Mouse (Mus musculus): ENCODE measurements around the gene Nxn.

Gene Nxn

DNA sequence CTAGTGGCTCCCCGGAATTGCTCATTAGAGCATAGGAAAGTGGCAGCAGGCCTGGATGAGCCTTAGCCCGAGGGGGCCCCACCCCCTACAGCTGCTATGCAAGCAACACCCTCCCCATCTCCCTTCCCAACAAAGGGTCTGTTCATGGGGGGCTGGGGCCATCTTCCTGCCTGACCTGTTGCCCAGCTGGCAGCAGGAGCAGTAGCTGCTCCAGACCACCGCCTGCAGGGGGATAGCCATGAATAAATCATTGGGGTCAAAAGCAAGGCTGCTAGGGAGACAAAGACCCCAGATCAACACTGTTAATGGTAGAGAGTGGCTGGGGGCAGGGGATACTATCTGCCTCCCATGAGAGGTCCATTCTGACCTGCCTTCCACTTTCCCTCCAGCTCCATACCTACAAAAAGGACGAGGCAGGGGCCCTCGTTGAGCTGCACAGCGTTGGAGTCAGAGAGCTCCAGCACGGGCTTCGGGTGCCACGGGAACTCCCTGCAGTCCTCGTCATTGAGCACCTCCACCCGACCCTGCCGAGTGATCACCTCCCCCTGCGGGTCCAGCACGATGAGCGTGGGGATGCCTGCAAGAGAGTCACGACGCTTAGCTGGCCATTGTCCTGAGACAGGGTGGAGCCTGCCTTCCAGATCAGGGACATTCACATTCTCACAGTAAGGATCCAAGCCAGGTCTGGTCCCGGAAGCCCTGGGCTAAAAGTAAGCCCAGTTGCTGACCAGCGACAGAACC lies 136.2 kb downstream of the Nxn start:
- DNase-seq (ENCODE audit: extremely low spot score, low read depth, low spot score), result no peak

DNA sequence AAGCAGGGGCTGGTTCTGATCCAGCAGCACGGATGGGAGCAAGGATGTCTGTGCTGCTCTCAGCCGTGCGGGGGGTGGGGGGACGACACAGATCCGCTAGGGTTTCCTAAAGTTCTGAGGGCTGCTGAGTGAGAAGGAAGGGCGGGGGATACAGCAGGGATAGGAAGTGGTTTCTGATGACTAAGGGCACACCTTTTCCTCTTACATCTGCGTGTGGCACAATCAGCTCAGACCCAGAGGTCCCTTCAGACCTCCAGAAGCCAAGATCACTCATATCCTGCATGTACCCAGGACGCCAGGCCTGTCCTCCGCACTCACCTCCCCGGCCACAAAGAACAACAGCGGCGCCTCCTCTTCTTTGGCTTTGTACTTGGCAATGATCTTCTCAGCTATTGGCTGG lies 137.7 kb downstream of the Nxn start:
- no peak for DNase-seq (ENCODE audit: extremely low spot score, low read depth, low spot score)

DNA sequence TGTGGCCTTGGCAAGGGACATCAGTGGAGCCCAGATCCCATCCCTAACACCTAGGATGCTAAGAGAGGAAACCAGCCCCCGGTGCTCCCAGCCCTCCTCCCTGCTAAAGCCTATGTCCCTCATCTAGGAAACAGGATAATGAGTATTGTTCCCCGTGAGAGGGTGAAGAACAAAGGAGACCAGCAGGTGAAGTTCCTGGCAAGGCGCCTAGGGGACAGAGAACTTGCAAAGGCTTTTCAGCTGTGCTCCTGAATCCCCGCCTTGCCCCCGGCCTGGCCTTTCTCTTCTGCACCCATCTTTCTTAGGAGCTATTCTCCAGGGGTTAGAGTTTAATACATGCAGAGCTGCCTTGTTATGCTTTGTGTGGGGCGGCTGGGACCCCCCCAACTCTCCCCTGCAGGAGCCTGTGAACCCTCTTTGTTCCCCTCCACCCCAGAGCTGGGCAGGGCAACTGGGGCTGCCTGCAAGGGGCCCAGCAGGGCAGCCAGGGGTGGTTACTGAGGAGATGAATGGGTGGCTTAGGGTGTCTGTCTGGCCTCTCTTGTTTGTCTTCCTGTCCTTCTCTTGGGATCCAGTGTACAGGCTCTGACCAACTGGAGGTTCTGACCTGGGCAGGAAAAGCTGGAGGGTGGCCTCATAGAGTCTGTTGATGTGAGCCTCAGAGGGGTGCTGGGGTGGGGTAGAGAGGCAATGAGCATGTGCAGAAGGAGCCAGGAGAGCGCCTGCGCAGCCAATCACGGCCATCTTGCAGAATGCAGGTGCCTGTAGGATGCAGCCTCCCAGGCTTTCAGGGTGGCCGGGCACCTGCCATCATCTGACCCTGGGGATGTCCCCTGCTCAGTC lies 138.5 kb downstream of the Nxn start:
- no peak for DNase-seq (ENCODE audit: extremely low spot score, low read depth, low spot score)

DNA sequence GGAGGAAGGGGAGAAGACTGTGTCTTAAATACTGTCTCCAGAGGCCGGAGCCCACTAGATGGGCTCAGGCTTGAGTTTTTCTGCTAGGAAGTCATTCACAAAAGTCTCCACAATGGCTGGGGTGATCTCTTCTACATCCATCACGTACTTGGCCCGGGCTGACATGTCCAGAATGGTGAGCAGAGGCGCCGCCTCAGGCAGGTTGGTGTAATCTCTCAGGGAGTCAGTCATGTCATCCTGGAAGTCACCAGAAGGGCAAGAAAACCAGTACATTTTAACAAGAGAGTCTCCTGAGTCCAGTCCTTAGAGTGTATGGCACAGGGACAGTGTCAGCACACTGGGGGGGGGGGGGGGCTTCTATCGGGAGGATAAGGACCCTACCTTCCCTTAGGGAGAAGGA lies 140.4 kb downstream of the Nxn start:
- DNase-seq (ENCODE audit: extremely low spot score, low read depth, low spot score), result no peak

DNA sequence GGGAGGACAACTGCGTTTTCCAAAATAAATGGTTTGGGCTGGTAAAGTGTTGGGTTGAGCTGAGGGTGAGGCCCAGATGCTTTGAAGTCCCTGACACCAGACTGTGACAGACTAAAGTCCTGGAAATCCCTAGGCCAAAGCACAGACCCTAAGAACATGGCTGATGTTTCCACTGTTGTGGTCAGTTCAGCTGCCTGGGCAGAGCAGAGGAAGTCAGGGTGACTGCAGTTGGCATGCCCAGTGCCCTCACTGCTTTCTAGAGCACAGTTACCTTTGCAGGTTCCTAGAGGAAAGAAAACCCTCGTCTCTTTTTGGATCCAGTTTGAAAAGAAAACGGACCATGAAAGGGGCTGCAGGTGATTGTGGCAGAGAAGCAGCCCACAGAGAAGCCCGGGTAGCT lies 141.6 kb downstream of the Nxn start:
- DNase-seq (ENCODE audit: extremely low spot score, low read depth, low spot score), result no peak

DNA sequence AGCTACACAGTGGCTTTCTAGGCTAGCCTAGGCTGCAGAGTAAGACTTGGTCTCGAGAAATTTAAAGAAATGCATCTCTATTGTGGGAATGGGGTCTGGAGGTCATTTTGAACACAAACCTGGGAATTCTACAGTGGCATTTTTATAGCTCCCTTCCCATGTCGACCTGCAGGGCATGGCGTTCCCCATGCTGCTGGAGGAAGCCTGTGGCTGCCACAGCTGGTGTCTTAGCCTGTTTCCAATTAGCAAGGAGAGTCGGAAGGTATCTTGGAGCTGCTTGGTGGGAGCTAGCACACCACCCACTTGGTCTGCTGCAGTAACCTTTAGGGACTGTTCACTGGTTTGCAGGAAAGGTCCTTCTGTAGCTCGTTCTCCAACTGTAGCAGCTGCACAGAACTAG lies 142.8 kb downstream of the Nxn start:
- DNase-seq (ENCODE audit: extremely low spot score, low read depth, low spot score), result peak; percentile 67

DNA sequence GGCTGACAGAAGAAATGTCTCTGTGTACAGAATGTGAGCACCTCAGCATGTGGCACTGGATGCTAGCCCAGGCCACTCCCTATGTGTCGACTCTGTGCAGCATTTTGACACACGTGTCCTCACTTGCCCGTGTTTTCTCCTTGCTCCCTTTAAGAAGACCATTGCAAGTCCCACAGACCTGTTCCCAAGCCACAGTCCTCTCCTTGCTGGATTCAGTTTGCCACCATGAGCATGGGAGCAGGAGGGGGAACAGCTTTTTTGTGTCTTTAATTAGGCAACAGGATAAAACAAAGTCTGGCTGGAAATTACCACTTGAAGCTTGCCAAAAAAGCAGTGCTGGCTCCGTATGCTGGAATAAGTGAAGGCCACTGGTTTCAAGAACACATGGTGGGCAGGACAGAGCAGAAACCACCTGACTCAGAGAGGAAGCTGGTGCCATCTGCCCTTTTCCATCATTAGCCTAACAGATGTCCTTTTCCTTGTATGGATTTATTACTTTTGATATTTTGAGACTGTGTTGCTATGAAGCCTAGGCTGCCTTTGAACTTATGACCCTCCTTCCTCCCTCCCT lies 143.4 kb downstream of the Nxn start:
- DNase-seq (ENCODE audit: extremely low spot score, low read depth, low spot score), result no peak

DNA sequence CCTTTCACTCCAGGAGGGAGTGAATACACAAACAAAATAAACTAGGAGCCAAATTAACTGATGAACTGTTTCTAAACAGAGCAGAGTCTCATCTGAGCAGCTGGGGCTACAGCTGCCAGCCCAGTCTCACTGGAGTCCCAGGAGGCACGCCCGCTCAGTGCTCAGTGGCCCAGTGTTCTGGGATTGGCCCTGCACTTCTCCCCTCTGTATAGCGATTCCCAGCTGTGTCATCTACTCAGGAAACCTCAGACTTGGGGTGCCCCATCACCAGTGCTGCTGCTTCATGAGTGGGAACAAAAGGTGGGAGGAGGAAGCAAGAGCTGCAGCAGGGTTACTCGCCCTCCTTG lies 145.0 kb downstream of the Nxn start:
- DNase-seq (ENCODE audit: extremely low spot score, low read depth, low spot score), result no peak

DNA sequence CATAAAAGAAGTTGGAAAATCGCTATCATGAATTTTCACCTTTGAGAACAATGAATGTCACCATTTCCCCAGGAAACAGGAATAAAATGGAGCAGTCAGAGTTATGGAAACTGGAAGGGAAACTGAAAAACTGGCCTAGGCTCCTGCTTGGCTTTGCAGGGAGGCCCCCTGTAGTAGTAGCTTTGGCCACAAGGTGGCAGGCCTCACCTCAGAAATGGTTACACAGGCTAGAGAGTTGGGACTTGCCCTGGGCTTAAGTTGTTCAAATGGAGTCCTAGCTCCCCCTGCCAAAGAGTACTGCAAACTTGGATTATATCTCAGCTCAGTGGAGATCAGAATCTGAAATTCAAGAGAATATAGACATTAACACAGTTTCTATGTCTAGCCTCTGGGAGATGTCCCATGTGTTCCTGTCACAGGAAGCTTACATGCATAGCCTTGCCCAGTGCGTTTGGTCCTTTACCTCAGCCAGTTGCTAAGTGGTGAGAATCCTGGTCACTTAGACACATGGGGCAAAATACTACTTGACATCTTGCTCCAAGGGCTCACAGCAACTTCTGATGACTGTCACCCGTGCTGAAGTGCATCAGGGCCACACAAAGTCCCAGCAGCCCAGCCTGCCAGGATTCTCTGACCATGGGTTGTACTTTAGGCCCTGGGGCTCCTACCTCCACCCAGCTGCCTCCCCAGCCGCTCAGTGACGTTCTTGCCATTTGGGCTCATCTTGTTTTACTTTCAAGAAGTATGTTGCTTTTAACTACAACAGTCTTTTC lies 145.6 kb downstream of the Nxn start:
- peak; percentile 62 for DNase-seq (ENCODE audit: extremely low spot score, low read depth, low spot score)

DNA sequence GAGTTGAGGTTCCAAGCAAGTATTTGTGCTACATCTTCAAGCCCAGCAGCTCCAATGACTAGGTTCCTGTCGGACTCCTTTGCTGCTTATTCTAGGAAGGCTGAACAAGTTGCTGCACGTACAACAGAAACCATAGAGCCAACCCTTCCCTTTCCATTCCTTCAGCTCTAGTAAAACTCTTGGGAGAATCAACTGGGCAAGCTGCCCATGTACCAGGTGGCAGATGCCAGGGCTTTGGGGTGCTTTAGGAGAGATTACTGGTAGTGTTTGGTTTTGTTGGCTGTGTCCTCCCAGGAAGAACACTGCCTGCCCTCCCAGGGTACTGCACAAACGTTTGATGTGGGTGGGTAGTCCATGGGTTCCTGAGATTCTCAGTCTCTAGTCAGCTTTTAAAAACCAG lies 146.9 kb downstream of the Nxn start:
- DNase-seq (ENCODE audit: extremely low spot score, low read depth, low spot score), result no peak

DNA sequence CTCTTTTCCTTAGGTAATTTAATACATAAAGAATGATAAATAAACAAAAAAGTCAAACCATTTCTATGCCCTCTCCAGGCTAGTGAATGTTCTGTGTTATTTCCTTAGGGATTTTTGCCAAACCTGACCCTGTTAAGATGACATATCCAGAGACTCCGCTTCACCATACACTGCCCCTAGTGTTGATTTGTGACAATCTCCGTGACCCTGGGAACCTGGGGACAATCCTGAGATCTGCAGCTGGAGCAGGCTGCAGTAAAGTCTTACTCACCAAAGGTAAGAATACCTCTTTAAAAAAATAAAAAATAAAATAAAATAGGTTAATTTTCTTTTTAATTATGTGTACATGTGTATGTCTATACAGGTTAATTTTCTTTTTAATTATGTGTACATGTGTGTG lies 151.7 kb downstream of the Nxn start:
- no peak for DNase-seq (ENCODE audit: extremely low spot score, low read depth, low spot score)

DNA sequence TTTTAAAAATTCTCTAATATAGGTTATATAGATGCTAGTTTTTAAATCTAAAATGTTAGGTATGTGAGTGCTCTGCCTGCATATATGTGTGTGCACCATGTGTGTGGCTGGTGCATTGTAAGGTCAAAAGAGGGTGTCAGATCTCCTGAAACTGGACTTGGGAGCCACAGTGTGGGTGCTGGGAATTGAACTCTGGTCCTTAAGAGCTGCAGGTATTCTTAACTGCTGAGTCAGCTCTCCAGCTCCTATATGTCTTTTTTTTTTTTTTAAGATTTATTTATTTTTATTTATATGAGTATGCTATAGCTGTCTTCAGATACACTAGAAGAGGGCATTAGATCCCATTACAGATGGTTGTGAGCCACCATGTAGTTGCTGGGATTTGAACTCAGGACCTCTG lies 152.5 kb downstream of the Nxn start:
- DNase-seq (ENCODE audit: extremely low spot score, low read depth, low spot score), result no peak

DNA sequence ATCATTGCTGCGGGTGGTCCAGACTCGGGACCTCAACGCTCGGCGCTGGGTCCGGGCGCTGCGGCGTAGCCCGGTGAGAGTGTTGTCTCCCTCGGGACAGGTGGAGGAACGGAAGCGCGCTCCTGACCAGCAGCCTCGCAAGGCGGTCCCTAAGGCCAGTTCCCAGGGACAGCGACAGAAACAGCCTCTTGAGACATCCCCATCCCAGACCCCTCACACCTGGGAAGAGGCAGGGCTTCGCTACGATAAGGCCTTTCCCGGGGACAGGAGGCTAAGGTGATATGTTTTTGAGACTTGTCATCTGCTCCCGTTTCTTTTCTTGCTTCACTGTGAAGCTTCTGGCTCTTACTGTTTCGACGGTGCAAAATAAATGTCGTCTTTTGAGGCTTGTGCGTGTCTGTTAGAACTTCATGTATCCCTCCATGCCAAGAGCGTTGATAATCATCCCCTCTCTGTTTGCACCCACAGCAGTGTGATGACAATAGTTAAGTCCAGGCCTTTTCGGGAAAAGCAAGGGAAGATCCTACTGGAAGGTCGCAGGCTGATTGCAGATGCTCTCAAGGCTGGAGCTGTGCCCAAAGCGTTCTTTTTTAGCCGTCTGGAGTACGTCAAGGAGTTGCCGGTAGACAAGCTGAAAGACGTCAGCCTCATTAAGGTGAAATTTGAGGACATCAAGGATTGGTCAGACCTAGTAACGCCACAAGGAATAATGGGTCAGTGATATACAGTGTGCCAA lies 155.0 kb downstream of the Nxn start:
- DNase-seq (ENCODE audit: extremely low spot score, low read depth, low spot score), result no peak

DNA sequence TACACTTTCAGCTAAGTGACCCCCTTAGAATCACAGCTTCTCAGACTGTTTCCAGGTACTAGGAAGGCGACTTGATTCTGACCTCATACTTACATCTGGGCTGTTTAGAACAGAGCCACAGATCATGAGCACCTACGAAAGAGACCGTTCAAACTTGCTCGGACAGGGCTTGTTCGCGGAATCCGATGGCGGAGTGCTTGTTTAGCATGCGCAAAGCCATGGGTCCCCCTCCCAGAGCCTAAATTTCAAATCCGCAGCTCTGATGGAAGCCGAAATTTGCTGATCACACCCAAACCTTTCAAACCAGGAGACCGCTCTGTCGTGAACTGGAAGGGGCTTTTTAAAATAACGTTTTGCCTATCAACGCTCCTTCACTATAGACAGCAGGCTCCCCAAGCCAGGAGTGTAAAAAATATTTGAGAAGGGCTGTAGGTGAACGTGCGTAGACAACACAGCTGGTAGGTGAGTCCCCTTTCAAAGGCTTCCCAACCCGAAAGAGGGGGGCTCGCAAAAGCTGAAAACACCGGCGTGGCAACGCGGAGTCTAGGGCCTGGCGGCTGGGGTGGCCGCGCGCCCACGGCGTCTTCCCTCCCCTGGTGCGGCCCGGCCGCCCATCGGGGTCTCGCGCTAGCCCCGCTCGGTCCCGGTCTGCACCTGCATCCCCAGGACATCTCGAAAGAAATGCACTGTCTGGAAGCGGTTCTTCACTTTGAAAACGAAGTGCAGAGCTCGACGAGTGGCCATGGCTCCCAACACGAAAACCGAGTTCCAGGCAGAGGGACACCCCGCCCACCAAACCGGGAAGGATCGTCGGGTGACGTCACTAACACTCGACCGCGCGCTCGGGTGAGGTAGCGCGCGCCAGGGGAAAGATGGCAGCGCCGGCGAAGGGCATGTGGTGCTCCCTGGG lies 155.8 kb downstream of the Nxn start, which contains the start of the genes Mrm3 and Glod4:
TSS of gene Mrm3 (plus strand) at position 815 of the 910 bp plus-strand sequence.
TSS of gene Glod4 (minus strand) at position 825 of the 910 bp plus-strand sequence.
- peak; percentile 76 for DNase-seq (ENCODE audit: extremely low spot score, low read depth, low spot score)

DNA sequence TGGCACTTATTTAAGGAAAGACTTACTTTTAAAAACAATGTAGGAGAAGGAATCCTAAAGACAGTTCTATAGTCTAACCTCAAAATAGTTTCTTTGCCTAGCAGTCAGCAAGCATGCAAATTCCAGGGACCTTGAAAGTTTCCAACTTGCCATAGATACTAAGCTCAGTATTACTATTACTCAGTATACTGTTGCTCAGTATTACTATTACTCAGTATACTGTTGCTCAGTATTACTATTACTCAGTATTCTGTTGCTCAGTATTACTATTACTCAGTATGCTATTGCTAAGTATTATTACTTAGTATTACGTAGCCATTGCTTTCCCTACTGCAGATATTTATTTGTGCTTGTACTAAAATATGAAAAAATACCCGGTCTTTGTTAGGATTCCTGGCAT lies 159.2 kb downstream of the Nxn start:
- no peak for DNase-seq (ENCODE audit: extremely low spot score, low read depth, low spot score)

DNA sequence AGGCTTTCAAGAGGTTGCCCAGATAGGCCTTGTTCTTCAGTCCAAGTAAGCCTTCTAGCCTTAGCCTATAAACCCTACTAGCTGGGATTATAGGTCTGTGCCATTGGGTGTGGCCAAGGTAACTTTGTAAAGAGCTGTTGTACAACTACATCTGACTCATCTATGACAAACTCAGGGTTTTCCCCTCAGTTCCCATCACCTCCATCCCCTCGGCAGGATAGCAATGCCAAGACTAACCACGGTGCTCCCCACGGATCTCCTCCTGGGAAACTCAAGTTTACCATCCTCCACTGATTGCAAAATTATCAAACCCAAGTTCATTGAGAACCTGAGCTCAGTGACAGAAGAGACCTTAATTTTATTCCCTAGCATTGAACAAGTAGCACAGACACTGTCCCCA lies 162.8 kb downstream of the Nxn start:
- no peak for DNase-seq (ENCODE audit: extremely low spot score, low read depth, low spot score)

DNA sequence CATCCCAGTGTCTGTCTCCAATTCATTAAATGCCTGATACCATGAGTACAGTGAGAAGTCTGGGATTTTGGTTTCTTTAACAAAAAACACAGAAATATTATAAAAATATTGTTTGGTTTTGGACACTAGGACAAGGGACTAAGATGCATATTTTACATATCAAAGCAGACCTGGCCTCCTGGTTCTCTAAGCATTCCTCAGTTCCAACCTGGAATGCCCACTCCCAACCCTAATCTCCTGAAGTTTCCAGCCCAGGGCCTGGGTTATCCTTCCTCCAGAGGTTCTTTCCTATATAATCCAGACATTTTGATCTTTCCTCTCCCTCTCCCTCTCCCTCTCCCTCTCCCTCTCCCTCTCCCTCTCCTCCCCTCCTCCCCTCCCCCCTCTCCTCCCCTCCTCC lies 173.9 kb downstream of the Nxn start:
- no peak for DNase-seq (ENCODE audit: extremely low spot score, low read depth, low spot score)

DNA sequence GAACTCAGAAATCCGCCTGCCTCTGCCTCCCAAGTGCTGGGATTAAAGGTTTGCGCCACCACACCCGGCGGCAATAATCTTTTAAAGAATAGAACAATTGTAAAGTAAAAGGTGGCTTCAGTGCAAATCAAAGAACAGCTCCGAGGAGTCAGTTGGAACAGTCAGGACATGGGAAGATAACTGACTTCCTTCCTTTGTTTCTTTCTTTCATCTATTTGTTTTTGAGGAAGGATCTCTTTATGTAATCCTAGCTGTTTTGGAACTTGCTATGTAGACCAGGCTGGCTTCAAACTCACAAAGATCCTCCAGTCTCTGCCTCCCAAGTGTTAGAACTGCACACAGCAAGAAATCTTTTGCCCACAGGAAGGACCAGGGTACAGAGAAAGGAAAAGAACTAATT lies 174.3 kb downstream of the Nxn start:
- DNase-seq (ENCODE audit: extremely low spot score, low read depth, low spot score), result no peak

DNA sequence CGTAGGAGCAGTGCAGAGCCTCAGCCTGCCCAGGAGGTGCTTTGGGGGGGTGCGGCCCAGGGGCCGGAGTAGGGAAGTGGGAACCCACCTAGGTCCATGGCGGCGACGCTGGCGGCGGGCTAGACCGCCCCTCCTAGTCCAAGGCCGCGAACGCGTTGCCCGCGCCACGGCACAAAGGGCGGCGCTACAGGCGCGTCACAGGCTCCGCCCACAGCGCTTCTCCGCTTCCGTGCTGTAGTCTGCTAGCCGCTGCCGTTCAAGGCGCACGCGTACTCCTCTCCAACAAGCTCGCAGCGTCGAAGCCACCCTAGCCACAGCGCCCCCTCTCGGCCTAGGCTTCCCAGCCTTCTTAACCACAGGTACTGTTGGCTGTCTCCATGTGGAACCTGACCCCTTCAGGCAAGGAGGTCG lies 181.5 kb downstream of the Nxn start, which contains the start of the genes Dbil5 and Gemin4:
TSS of gene Dbil5 (plus strand) at position 219 of the 411 bp plus-strand sequence.
TSS of gene Gemin4 (minus strand) at position 275 of the 411 bp plus-strand sequence.
- peak; percentile 95 for DNase-seq (ENCODE audit: extremely low spot score, low read depth, low spot score)
